Mouse (Mus musculus) embryonic facial prominence, embryonic 15.5 days (tissue): ENCODE data around the gene Gipr. TPM values are rescaled to one million over a fixed set of nuclear protein-coding genes. Genes with fewer than 3 reads are reported as not detected.
A peak's percentile ranks its signal among the peaks of the same experiment; 100 is the strongest.

Source experiments
- ATAC-seq: fragments of 200-750 bp; cut with Nextera tagmentation; 2 replicates; pipeline ENCODE4 v1.8.0; 2017; ENCODE audit warnings: low read depth, moderate TSS enrichment; ENCODE audit not compliant: insufficient number of reproducible peaks, low FRiP score, low TSS enrichment
- H3K27ac ChIP-seq: fragments of 300-500 bp; sonication (generic); replicated peaks from 2 replicates; pipeline ENCODE4 v1.5.1; 2015; ENCODE audit warnings: mild to moderate bottlenecking, inconsistent platforms
- H3K27me3 ChIP-seq: fragments of 300-500 bp; sonication (generic); 2 replicates; pipeline ENCODE4 v1.6.1; 2015; ENCODE audit warnings: inconsistent platforms
- H3K36me3 ChIP-seq: fragments of 300-500 bp; sonication (generic); 2 replicates; pipeline ENCODE4 v1.6.1; 2015; ENCODE audit warnings: mild to moderate bottlenecking, inconsistent platforms
- H3K4me1 ChIP-seq: fragments of 300-500 bp; sonication (generic); 2 replicates; pipeline ENCODE4 v1.6.1; 2015; ENCODE audit warnings: inconsistent platforms
- H3K4me2 ChIP-seq: fragments of 300-500 bp; sonication (generic); replicated peaks from 2 replicates; pipeline ENCODE4 v1.6.1; 2015; ENCODE audit warnings: mild to moderate bottlenecking, inconsistent platforms
- H3K4me3 ChIP-seq: fragments of 300-500 bp; sonication (generic); replicated peaks from 2 replicates; pipeline ENCODE4 v1.5.1; 2015; ENCODE audit warnings: mild to moderate bottlenecking, inconsistent platforms
- H3K9ac ChIP-seq: fragments of 300-500 bp; sonication (generic); 2 replicates; pipeline ENCODE4 v1.6.1; 2015; ENCODE audit warnings: inconsistent platforms
- H3K9me3 ChIP-seq: fragments of 300-500 bp; sonication (generic); replicated peaks from 2 replicates; pipeline ENCODE4 v1.6.1; 2016; ENCODE audit warnings: inconsistent platforms
- WGBS: fragments of 180-500 bp; shearing (Covaris S2); methylation state at CpG from one replicate; pipeline ENCODE4 v1.1.7; 2015; 5-methylcytosine and 5-hydroxymethylcytosine counted together
- polyA plus RNA-seq: library from polyadenylated mRNA; unstranded; fragments of >200 nt; fragmentation: Nextera tagmentation; extraction: Ambion mirVana; gene quantifications from 2 replicates; pipeline ENCODE4 v1.2.1, GENCODE M21; 2015

The Gipr gene
- polyA plus RNA-seq, 1 experiment from 2014 or later = 0.68 TPM

- H3K4me2 ChIP-seq = no peak overlapping the region
- no peak overlapping the region for H3K27ac ChIP-seq
- H3K4me3 ChIP-seq = no peak overlapping the region
- H3K9ac ChIP-seq = no peak overlapping the region
- H3K9me3 ChIP-seq = no peaks in the 10 kb centered on the region
- 58% methylated on average over 15 of the region's 15 CpGs for WGBS
- peaks cover 48% of the 10 kb centered on the region for H3K36me3 ChIP-seq
- no peaks in the 10 kb centered on the region for H3K27me3 ChIP-seq
- no peaks in the 10 kb centered on the region for H3K4me1 ChIP-seq
- 0 out of 2 replicates have a peak, but pooled peaks have one; percentile 8 for ATAC-seq
Observed at GRCm38 (mm10) chr7:19202065-19202850, 36.3 kb upstream of the Gipr start.

DNA sequence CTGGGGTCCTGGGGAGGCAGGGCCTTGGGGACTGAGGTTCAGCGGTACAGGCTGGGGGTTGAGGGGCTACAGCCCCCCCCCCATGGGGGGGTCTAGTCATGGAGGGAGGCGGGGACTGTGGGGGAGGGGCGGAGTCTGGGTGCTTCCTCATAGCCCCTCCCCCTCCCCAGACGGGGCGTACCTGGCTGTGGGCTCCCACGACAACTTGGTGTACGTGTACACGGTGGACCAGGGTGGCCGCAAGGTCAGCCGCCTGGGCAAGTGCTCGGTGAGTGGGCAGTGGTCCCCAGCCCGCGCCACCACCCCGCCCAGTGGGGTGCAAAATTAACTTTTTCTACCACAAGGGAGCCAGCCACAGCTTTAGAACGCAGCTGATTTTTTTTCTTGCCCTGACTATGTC is 35.7 kb upstream of the Gipr start:
- WGBS = 72% methylated on average over 15 of the region's 15 CpGs
- no peaks in the 10 kb centered on the region for H3K27me3 ChIP-seq
- H3K9me3 ChIP-seq = no peaks in the 10 kb centered on the region
- peak; percentile 35; the same call in 1 of the 2 replicates for ATAC-seq
- H3K4me3 ChIP-seq = no peak overlapping the region
- no peak overlapping the region for H3K4me2 ChIP-seq
- no peak overlapping the region for H3K9ac ChIP-seq
- H3K36me3 ChIP-seq = peaks cover 54% of the 10 kb centered on the region
- no peaks in the 10 kb centered on the region for H3K4me1 ChIP-seq
- no peak overlapping the region for H3K27ac ChIP-seq

DNA sequence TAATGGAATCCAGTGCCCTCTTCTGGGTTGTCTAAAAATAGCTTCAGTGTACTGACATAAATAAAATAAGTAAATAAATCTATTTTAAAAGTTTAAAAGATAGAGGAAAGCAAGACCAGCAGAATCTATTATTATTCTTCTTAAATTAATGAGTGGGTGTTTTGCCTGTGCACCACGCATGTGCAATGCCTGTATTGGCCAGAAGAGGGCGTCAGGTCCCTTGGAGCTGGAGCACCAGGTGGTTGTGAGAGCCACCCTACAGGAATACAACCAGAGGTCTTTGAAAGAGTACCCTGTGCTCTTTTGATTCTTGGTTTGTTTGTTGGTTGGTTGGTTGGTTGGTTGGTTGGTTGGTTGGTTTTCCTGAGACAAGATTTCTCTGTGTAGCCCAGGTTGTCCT is 32.1 kb upstream of the Gipr start:
- Histone ChIP-seq H3K4me1 (no peaks in the 10 kb centered on the region), H3K4me2 (no peak overlapping the region), H3K9ac (no peak overlapping the region), H3K27ac (no peak overlapping the region), H3K9me3 (no peaks in the 10 kb centered on the region), H3K36me3 (peaks cover 62% of the 10 kb centered on the region), H3K27me3 (no peaks in the 10 kb centered on the region), H3K4me3 (no peak overlapping the region)
- 28% methylated on average over 2 of the region's 2 CpGs for WGBS
- ATAC-seq = no peak

GRCm38 (mm10) chr7:19196676-19197075 is 30.7 kb upstream of the Gipr start:
- Histone ChIP-seq H3K4me3 (no peak overlapping the region), H3K9ac (no peak overlapping the region), H3K27me3 (no peaks in the 10 kb centered on the region), H3K36me3 (peaks cover 62% of the 10 kb centered on the region), H3K27ac (no peak overlapping the region), H3K4me2 (no peak overlapping the region), H3K4me1 (no peaks in the 10 kb centered on the region), H3K9me3 (no peaks in the 10 kb centered on the region)
- no peak for ATAC-seq
- WGBS = 67% methylated on average over 6 of the region's 6 CpGs

- no peak overlapping the region for H3K27ac ChIP-seq
- no peak overlapping the region for H3K4me3 ChIP-seq
- no peak overlapping the region for H3K9ac ChIP-seq
- H3K9me3 ChIP-seq = no peaks in the 10 kb centered on the region
- 98% methylated on average over 4 of the region's 4 CpGs for WGBS
- H3K4me1 ChIP-seq = no peaks in the 10 kb centered on the region
- H3K4me2 ChIP-seq = no peak overlapping the region
- ATAC-seq = no peak
- H3K36me3 ChIP-seq = peaks cover 61% of the 10 kb centered on the region
- no peaks in the 10 kb centered on the region for H3K27me3 ChIP-seq
Observed at GRCm38 (mm10) chr7:19194676-19195075, 28.7 kb upstream of the Gipr start.

GRCm38 (mm10) chr7:19184758-19185157 is 18.8 kb upstream of the Gipr start:
- H3K36me3 ChIP-seq = 0 out of 2 replicates have a peak, but pooled peaks cover 10% of the 10 kb centered on the region
- no peak overlapping the region for H3K4me3 ChIP-seq
- 43% methylated on average over 6 of the region's 6 CpGs for WGBS
- H3K27me3 ChIP-seq = peaks cover 5% of the 10 kb centered on the region; the same call in 1 of the 2 replicates
- peak overlapping the region; percentile 61 for H3K27ac ChIP-seq
- H3K9ac ChIP-seq = no peak overlapping the region
- peak; percentile 69 for ATAC-seq
- peaks cover 25% of the 10 kb centered on the region for H3K4me1 ChIP-seq
- 0 out of 2 replicates have a peak overlapping the region, but pooled peaks have one; percentile 7 for H3K4me2 ChIP-seq
- no peaks in the 10 kb centered on the region for H3K9me3 ChIP-seq

GRCm38 (mm10) chr7:19184250-19184649 is 18.3 kb upstream of the Gipr start:
- Histone ChIP-seq H3K4me2 (0 out of 2 replicates have a peak overlapping the region, but pooled peaks have one; percentile 7), H3K4me1 (peaks cover 29% of the 10 kb centered on the region), H3K4me3 (no peak overlapping the region), H3K9ac (no peak overlapping the region), H3K9me3 (no peaks in the 10 kb centered on the region), H3K27ac (peak overlapping the region; percentile 61), H3K36me3 (0 out of 2 replicates have a peak, but pooled peaks cover 9% of the 10 kb centered on the region), H3K27me3 (peaks cover 10% of the 10 kb centered on the region)
- WGBS = 45% methylated on average over 2 of the region's 2 CpGs
- no peak for ATAC-seq

DNA sequence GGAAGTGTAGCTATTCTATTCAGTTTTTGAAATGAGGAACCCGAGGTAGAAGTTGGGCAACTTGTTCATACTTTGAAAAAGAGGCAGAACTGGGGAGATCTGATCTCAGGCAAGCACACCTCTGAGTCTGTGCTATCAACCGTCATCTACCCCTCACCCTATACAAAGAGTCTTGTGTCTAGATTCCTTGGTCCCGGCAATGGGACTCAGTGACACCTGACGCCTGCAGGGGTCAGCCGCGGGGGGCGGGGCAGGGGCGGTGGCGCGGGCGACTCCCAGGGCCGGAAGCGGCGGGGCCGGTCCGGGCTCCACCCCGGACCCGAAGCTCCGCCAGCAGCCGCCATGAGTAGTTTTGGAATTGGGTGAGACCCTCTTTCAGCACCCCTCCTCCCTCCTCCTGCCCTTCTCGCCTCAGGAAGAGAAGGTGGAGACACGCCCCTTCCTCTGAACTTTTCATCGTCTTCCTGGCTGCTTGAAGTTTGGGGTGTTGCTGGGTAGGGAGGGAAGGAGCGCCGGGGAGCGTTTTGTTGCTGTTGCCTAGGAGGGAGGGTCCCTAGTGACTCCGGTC is 15.0 kb upstream of the Gipr start:
- peak overlapping the region; percentile 42 for H3K9ac ChIP-seq
- H3K4me1 ChIP-seq = peaks cover 50% of the 10 kb centered on the region
- peaks cover 42% of the 10 kb centered on the region for H3K27me3 ChIP-seq
- ATAC-seq = 0 out of 2 replicates have a peak, but pooled peaks have one; percentile 12
- H3K4me3 ChIP-seq = peak overlapping the region; percentile 56
- peak overlapping the region; percentile 74 for H3K4me2 ChIP-seq
- H3K9me3 ChIP-seq = no peaks in the 10 kb centered on the region
- under 1% methylated on average over 22 of the region's 27 CpGs for WGBS
- H3K36me3 ChIP-seq = 0 out of 2 replicates have a peak, but pooled peaks cover under 1% of the 10 kb centered on the region
- H3K27ac ChIP-seq = peak overlapping the region; percentile 41

- Histone ChIP-seq H3K27me3 (peaks cover 50% of the 10 kb centered on the region), H3K9me3 (no peaks in the 10 kb centered on the region), H3K4me3 (no peak overlapping the region), H3K27ac (no peak overlapping the region), H3K9ac (no peak overlapping the region), H3K36me3 (no peaks in the 10 kb centered on the region), H3K4me1 (peaks cover 53% of the 10 kb centered on the region), H3K4me2 (no peak overlapping the region)
- WGBS = 33% methylated on average over 6 of the region's 6 CpGs
- no peak for ATAC-seq
Observed at GRCm38 (mm10) chr7:19179936-19180335, 14.0 kb upstream of the Gipr start.

GRCm38 (mm10) chr7:19179173-19179572 is 13.2 kb upstream of the Gipr start:
- Histone ChIP-seq H3K36me3 (no peaks in the 10 kb centered on the region), H3K4me3 (peak overlapping the region; percentile 34), H3K27ac (no peak overlapping the region), H3K4me2 (peak overlapping the region; percentile 49), H3K9ac (no peak overlapping the region), H3K9me3 (no peaks in the 10 kb centered on the region), H3K4me1 (peaks cover 45% of the 10 kb centered on the region), H3K27me3 (peaks cover 53% of the 10 kb centered on the region)
- WGBS = under 1% methylated on average over 32 of the region's 32 CpGs
- no peak for ATAC-seq

DNA sequence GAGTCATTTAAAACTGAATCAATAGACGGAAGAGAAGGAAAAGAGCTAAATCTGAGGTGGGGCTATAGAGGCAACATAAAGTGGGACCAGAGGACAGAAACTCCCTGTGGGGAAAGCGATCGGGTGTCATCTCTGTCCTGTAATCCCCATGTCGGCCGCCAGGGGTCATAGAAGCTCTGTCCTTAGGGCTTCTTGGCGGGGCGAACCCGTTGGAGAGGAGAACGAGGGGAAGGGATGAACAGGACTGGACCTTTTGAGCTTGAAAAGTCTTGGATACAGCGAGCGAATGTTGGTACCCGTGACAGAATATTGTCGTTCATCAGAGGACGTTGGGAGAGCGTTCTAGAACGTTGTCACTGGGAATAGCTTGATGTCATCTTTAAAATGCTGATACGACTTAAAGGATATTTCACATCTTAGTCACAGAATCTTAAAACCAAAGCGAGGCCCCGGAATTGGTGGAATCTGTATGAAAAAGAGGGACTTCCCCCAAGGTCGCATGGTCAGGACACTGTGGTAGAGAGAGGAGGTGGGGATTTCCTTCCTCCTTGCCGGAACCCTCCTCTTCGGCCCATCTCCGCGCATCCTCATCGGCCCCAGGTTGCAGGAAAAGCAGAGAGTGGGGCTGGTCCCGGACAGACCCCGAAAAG is 12.6 kb upstream of the Gipr start:
- peak overlapping the region; percentile 34 for H3K4me3 ChIP-seq

More for the DNA sequence above, 12.6 kb upstream of the Gipr start:
- Histone ChIP-seq H3K4me2 (peak overlapping the region; percentile 49), H3K27ac (no peak overlapping the region), H3K9me3 (no peaks in the 10 kb centered on the region), H3K27me3 (peaks cover 53% of the 10 kb centered on the region), H3K9ac (no peak overlapping the region), H3K4me1 (peaks cover 44% of the 10 kb centered on the region), H3K36me3 (no peaks in the 10 kb centered on the region)
- no peak for ATAC-seq
- WGBS = 5% methylated on average over 27 of the region's 27 CpGs
